Mouse (Mus musculus): ENCODE measurements around the gene Tmem132e. TPM values are rescaled to one million over a fixed set of nuclear protein-coding genes. Genes with fewer than 3 reads are reported as not detected.

Gene Tmem132e
- total and polyA plus RNA-seq, 2 experiments from 2014 or later, result not detected

DNA sequence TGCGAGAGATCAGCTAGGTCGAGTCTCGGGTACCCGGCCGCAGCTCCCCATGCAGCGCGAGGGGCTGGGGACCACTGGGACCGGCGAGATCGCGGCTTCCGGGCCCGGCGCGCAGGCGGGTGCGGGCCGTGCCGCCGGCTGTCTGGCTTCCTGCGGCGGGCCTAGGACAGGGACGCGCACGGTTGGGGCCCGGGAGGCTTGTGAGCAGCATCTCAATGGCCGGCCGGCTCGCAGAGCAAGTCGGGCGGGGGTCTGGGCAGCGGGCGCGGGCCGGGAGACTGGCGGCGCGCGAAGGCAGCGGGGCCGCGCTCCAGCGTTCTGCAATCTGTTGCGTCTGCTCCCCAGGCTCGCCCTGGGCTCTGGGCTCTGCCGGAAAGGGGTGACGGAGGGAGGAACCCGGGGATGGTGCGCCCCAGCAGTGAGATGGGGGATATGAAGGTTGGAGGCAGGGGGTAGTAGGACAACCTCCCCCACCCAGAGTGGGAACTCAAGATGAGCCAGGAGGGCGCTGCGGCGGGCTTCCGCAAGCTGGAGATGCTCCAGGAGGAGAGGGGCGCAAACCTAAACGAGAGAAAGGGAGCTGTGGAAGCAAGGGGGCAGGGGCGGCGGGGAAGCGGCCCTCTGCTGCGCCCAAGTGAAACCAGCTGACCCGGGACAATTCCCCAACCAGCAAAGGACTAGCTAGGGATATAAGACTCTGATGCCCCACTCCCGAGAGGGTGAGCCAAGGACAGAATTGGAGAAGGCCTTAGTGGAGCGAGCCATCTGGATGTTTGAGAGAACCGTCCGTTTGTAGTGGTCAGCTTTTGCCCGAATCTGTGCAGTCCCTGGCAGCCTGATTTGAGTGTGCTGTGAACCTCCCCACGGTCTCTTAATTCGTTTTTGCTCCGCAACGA, 944 bp downstream of the Tmem132e start:
- TF ChIP-seq CTCF (IDR thresholded peaks at IDR 0.05; ENCODE audit: low read depth) (no peak), EP300 (IDR thresholded peaks at IDR 0.05; ENCODE audit: low read depth) (no peak)
- Histone ChIP-seq H3K9ac (replicated peaks; ENCODE audit: low read depth, low read length) (no peak overlapping the region), H3K4me2 (ENCODE audit: low read depth, low read length) (peak overlapping the region; percentile 73), H3K4me3 (ENCODE audit: low read depth, low read length) (peak overlapping the region; percentile 54), H3K36me3 (replicated peaks; ENCODE audit: control insufficient read depth, insufficient read depth, low read length) (no peaks in the 10 kb centered on the region), H3K9me3 (replicated peaks; ENCODE audit: control insufficient read depth, low read length) (no peaks in the 10 kb centered on the region), H3K27ac (ENCODE audit: low read depth) (no peak overlapping the region), H3K4me1 (ENCODE audit: control insufficient read depth, insufficient read depth) (peaks cover 15% of the 10 kb centered on the region), H3K27me3 (ENCODE audit: control insufficient read depth, insufficient read depth, low read length) (peaks cover 85% of the 10 kb centered on the region)
- ATAC-seq (ENCODE audit: insufficient read depth, low read depth) (no peak), DNase-seq (ENCODE audit: low spot score) (no peak)
- WGBS, result 1% methylated on average over 61 of the region's 69 CpGs

DNA sequence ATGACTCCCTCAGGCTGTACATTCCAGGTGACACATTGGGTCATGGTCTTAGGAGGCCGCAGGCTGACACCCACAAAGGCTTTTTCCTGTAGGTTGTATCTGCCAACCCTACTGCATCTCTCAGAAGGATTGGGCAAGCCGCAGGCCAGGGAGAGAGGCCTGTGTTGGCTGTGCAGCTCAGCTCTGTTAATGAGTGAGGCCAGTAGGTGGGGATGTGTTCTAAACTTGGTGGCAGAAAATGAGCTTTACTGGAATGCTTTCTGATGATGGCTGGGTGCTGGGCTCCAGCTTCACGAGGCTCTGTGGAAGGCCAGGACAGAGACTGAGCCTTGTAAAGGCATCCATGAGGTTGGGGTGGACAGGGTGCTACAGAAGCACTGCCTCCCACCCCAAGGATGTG, 3.6 kb downstream of the Tmem132e start:
- ATAC-seq (ENCODE audit: insufficient read depth, low read depth) (no peak), DNase-seq (ENCODE audit: low spot score) (no peak)
- Histone ChIP-seq H3K9me3 (replicated peaks; ENCODE audit: control insufficient read depth, low read length) (no peaks in the 10 kb centered on the region), H3K27ac (ENCODE audit: low read depth) (no peak overlapping the region), H3K4me3 (ENCODE audit: low read depth, low read length) (no peak overlapping the region), H3K27me3 (ENCODE audit: control insufficient read depth, insufficient read depth, low read length) (peaks cover 59% of the 10 kb centered on the region), H3K9ac (replicated peaks; ENCODE audit: low read depth, low read length) (no peak overlapping the region), H3K4me2 (ENCODE audit: low read depth, low read length) (no peak overlapping the region), H3K36me3 (replicated peaks; ENCODE audit: control insufficient read depth, insufficient read depth, low read length) (no peaks in the 10 kb centered on the region), H3K4me1 (ENCODE audit: control insufficient read depth, insufficient read depth) (peaks cover 15% of the 10 kb centered on the region)
- TF ChIP-seq EP300 (IDR thresholded peaks at IDR 0.05; ENCODE audit: low read depth) (no peak), CTCF (IDR thresholded peaks at IDR 0.05; ENCODE audit: low read depth) (no peak)
- WGBS, result 53% methylated on average over 3 of the region's 3 CpGs

- Histone ChIP-seq H3K9me3 (replicated peaks; ENCODE audit: control insufficient read depth, low read length) (no peaks in the 10 kb centered on the region), H3K4me2 (ENCODE audit: low read depth, low read length) (no peak overlapping the region), H3K9ac (replicated peaks; ENCODE audit: low read depth, low read length) (no peak overlapping the region), H3K36me3 (replicated peaks; ENCODE audit: control insufficient read depth, insufficient read depth, low read length) (no peaks in the 10 kb centered on the region), H3K27me3 (ENCODE audit: control insufficient read depth, insufficient read depth, low read length) (0 out of 2 replicates have a peak, but pooled peaks cover 3% of the 10 kb centered on the region), H3K4me3 (ENCODE audit: low read depth, low read length) (no peak overlapping the region), H3K27ac (ENCODE audit: low read depth) (no peak overlapping the region), H3K4me1 (ENCODE audit: control insufficient read depth, insufficient read depth) (no peaks in the 10 kb centered on the region)
- DNase-seq (ENCODE audit: low spot score) (no peak), ATAC-seq (ENCODE audit: insufficient read depth, low read depth) (no peak)
- peak; percentile 45 for TF ChIP-seq CTCF (IDR thresholded peaks at IDR 0.05; ENCODE audit: low read depth)
- no peak for TF ChIP-seq EP300 (IDR thresholded peaks at IDR 0.05; ENCODE audit: low read depth)
- WGBS, result 13% methylated on average over 3 of the region's 3 CpGs
Observed at GRCm38 (mm10) chr11:82399621-82400020, 10.9 kb downstream of the Tmem132e start.

GRCm38 (mm10) chr11:82405641-82406040, 16.9 kb downstream of the Tmem132e start:
- H3K4me2 ChIP-seq (ENCODE audit: low read depth, low read length), result no peak overlapping the region
- TF ChIP-seq EP300 (IDR thresholded peaks at IDR 0.05; ENCODE audit: low read depth), result no peak
- no peak for TF ChIP-seq CTCF (IDR thresholded peaks at IDR 0.05; ENCODE audit: low read depth)
- no peaks in the 10 kb centered on the region for H3K36me3 ChIP-seq (replicated peaks; ENCODE audit: control insufficient read depth, insufficient read depth, low read length)
- DNase-seq (ENCODE audit: low spot score) (no peak), ATAC-seq (ENCODE audit: insufficient read depth, low read depth) (no peak)
- no peak overlapping the region for H3K9ac ChIP-seq (replicated peaks; ENCODE audit: low read depth, low read length)
- H3K4me1 ChIP-seq (ENCODE audit: control insufficient read depth, insufficient read depth), result no peaks in the 10 kb centered on the region
- H3K27ac ChIP-seq (ENCODE audit: low read depth), result no peak overlapping the region
- H3K27me3 ChIP-seq (ENCODE audit: control insufficient read depth, insufficient read depth, low read length), result 0 out of 2 replicates have a peak, but pooled peaks cover 3% of the 10 kb centered on the region
- WGBS, result 46% methylated on average over 3 of the region's 3 CpGs
- no peaks in the 10 kb centered on the region for H3K9me3 ChIP-seq (replicated peaks; ENCODE audit: control insufficient read depth, low read length)
- no peak overlapping the region for H3K4me3 ChIP-seq (ENCODE audit: low read depth, low read length)

- TF ChIP-seq EP300 (IDR thresholded peaks at IDR 0.05; ENCODE audit: low read depth) (no peak), CTCF (IDR thresholded peaks at IDR 0.05; ENCODE audit: low read depth) (no peak)
- no peaks in the 10 kb centered on the region for H3K27me3 ChIP-seq (ENCODE audit: control insufficient read depth, insufficient read depth, low read length)
- H3K4me1 ChIP-seq (ENCODE audit: control insufficient read depth, insufficient read depth), result no peaks in the 10 kb centered on the region
- H3K4me3 ChIP-seq (ENCODE audit: low read depth, low read length), result no peak overlapping the region
- no peak overlapping the region for H3K9ac ChIP-seq (replicated peaks; ENCODE audit: low read depth, low read length)
- WGBS, result 45% methylated on average over 11 of the region's 11 CpGs
- no peak overlapping the region for H3K4me2 ChIP-seq (ENCODE audit: low read depth, low read length)
- no peaks in the 10 kb centered on the region for H3K9me3 ChIP-seq (replicated peaks; ENCODE audit: control insufficient read depth, low read length)
- ATAC-seq (ENCODE audit: insufficient read depth, low read depth) (no peak), DNase-seq (ENCODE audit: low spot score) (no peak)
- no peak overlapping the region for H3K27ac ChIP-seq (ENCODE audit: low read depth)
- H3K36me3 ChIP-seq (replicated peaks; ENCODE audit: control insufficient read depth, insufficient read depth, low read length), result no peaks in the 10 kb centered on the region
Observed at GRCm38 (mm10) chr11:82406358-82407221, 17.9 kb downstream of the Tmem132e start.

All from heart, postnatal 0 days (tissue).